Mouse (Mus musculus) layer of hippocampus, postnatal 36 days (tissue): ENCODE results near the gene 3110082I17Rik. TPM values are rescaled to one million over a fixed set of nuclear protein-coding genes. Genes with fewer than 3 reads are reported as not detected.

Source experiments
- DNase-seq, 2 experiments: peaks; one replicate each; pipeline ENCODE4 v3.0.0; 2022
- total RNA-seq, 2 experiments: library from RNA; stranded (reverse); gene quantifications; 2 replicates each; pipeline ENCODE4 v1.2.3; 2021

3110082I17Rik gene
- total RNA-seq, 2 experiments from 2014 or later, result 15.2 to 15.7 TPM

DNA sequence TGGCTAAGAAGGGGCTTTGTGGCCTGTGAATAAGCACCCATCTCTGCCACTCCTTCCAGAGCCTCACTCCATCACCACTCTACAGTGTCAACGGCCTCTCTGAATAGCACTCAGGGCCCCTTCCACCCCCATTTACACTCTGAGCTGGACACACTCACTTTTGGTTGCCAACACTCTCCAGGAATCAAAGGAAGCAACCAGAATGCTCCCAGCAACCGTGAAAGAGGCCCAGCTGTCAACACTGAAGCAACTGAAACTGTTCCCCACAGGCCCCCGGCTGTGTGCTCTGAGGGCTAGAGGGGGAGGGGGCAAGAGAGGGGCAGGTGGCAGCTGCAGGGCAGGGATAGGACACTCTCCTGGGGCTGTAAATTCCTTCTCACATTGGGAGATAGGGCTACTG lies 41.7 kb downstream of the 3110082I17Rik start:
- no peak for DNase-seq

DNA sequence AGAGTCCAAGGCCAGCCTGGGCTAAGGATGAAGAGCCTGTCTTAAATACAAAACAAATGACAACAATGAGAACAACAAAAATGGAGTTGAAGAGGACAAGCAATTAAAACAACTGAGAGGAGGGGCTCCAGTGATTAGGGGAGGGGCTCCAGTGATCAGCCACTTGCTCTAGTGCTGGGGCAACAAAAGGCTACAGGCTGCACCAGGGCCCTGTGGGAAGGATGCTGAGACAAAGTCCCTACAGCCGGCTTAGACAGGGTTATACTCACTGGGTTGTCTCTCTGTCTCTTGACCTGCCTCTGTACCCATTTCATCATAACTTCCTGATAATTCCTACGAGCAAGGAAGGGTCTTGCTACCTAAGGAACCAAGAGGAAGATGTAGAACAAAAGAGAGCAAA lies 42.2 kb downstream of the 3110082I17Rik start:
- no peak for DNase-seq

DNA sequence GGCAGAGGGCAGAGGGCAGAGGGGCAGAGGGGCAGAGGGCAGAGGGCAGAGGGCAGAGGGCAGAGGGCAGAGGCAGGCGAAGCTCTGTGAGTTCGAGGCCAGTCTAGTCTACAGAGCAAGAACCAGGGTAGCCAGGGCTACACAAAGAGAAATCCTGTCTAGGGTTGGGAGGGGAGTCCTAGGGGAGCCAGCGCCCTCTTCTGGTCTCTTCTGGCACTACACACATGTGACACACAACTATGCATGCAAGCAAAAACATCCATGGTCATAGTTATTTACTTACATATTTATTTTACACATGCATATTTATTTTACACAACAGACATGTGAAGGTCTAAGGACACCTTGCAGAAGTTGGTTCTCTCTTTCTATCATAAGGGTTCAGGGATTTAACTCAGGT lies 42.8 kb downstream of the 3110082I17Rik start:
- no peak for DNase-seq

DNA sequence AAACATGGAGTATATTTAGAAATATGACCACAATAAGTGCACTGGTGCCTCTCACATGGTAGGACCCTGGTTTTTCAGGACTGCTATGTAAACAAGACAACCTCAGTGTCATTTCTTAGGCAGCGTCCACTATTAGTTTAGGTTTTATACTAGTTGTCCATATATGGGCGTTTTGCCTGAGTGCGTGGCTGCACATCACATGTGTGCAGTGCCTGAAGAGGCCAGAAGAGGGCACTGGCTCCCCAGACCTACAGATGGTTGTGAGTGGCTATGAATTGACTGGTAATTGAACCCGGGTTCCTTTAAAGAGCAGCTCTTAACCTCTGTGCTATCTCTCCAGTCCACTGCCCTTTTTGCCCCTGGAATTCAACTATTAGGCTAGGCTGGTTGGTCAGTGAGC lies 43.4 kb downstream of the 3110082I17Rik start:
- DNase-seq, result no peak

DNA sequence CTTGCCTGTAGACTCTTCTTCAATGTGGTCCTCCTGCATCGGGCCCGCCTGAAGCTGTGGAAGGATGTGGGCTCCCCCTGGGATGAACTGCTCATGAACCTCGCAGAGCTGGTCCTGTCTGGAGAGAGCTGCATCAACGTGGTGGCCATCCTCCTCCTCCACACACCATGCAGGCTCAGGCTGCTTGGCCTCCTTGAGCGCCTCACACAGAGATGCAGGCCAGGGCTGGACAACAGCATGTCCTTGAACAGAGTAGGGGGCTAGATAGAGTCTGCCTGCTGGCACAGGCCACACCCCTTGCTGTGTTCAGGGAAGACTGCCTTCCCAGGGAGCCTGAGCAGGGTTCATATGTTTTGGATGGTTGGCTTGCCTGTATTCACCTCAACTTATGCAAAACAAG lies 45.3 kb downstream of the 3110082I17Rik start:
- DNase-seq, result no peak

GRCm38 (mm10) chr5:139413545-139413944 lies 46.8 kb downstream of the 3110082I17Rik start:
- no peak for DNase-seq

DNA sequence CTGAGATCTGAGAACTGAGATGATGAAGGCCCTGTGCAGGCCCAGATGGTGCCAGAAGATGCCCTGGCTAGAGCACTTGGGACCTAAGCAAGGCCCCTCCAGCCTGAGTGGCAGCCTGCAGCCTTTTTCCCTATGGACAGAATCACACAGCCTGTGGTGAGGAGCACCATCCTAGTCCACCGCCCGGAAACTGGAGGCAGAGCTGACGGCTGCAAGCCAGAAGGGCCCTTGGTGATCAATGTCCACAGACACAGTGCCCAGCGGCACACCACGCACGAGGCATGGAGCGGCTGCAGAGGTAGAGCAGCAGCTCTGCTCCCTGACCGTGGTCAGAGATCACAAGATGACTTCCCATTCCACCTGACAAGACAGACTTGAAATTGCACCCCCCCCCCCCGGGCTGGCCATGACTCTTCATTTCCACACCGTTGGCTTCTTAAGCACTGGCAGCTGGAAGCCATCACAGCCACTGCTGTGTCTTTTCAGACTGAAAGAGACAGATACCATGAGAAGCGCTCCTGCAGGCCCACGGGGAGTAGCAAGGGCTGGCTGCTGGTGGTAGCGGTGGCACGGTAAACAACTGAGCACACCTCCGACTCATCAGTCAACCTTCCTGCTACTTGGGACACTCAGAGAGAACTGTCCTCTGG lies 48.5 kb downstream of the 3110082I17Rik start:
- no peak for DNase-seq

- DNase-seq, result no peak
Observed at GRCm38 (mm10) chr5:139411117-139411516, 49.2 kb downstream of the 3110082I17Rik start.

GRCm38 (mm10) chr5:139410056-139410455 lies 50.3 kb downstream of the 3110082I17Rik start:
- DNase-seq, result no peak

GRCm38 (mm10) chr5:139409412-139409811 lies 50.9 kb downstream of the 3110082I17Rik start:
- DNase-seq, result no peak

GRCm38 (mm10) chr5:139408511-139408910 lies 51.8 kb downstream of the 3110082I17Rik start:
- DNase-seq, result no peak

- DNase-seq, result no peak
Observed at GRCm38 (mm10) chr5:139407121-139407885, 53.0 kb downstream of the 3110082I17Rik start.

DNA sequence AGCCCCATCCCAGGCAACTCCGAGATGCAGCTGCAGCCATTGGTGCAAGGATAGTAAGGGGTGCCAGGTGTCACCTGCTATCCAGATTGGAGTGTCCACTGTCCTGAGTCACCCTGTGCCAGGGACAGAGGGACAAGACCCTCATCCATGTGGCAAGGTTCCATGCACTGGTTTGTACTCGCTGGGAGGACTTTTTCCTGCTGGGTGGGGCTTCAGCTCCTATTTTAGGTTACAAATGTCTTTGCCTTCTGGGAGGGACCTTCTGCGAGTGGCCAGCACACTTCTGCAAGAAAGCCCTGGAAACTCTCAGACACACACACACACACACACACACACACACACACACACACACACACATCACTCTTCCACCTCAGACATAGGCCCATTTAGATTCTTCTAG lies 54.4 kb downstream of the 3110082I17Rik start:
- DNase-seq, result no peak

- no peak for DNase-seq
Observed at GRCm38 (mm10) chr5:139405478-139405877, 54.8 kb downstream of the 3110082I17Rik start.

DNA sequence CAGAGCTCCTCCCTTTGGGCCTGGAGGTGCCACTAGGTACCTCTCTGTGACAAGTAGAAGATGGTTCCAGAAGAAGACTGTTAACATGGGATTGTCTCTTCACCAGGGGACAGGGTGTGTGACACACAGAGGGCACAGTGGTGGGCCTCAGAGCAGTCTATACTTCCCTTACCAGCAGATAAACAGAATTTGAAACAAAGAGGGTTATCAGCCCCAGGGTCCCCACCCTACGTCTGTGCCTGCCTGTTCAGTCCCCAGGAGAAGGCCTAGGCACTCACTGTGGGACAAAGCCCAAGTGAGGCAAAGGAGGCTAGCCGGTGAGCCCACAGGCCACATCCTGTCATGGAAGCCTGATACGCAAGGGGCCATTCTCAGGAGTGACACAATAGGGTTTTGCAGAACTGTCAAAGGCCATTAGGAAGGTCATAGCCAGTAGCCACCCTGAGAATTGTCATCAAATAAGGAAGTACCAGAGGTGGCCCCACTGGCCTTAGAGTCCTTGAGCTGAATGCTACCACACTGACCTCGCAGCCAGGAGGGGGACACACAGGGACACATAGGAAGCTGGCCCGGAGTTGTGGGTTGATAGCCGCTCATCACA lies 55.4 kb downstream of the 3110082I17Rik start, which contains the start of gene C130050O18Rik:
C130050O18Rik (plus strand) TSS at position 480 of the 601 bp plus-strand sequence.
- no peak for DNase-seq

DNA sequence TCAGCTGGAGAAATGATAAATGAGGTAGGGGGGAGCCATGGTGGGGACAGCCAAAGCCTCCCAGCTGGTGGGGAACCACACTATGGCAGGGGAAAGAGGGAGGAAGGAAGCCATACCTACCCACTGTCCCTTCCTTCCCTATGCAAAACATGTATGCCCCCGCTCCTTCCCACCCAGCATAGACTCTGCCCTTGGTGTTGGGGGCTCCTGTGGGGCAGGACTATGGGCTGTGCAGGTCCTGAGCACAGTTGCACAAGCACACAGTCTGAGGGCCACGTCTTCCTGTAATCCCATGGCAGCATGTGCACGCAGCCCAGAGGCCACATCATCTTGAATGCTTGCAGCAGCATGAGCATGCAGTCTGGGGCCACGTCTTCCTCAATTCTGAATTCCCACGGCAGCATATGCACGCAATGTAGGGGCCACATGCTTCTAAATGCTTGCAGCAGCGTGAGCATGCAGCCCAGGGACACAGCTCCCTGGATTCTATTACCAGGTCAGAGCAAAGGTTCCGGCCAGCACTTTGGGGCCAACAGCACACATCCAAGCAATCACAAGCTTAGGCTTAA lies 56.6 kb downstream of the 3110082I17Rik start:
- no peak for DNase-seq

- no peak for DNase-seq
Observed at GRCm38 (mm10) chr5:139402106-139402505, 58.2 kb downstream of the 3110082I17Rik start.

DNA sequence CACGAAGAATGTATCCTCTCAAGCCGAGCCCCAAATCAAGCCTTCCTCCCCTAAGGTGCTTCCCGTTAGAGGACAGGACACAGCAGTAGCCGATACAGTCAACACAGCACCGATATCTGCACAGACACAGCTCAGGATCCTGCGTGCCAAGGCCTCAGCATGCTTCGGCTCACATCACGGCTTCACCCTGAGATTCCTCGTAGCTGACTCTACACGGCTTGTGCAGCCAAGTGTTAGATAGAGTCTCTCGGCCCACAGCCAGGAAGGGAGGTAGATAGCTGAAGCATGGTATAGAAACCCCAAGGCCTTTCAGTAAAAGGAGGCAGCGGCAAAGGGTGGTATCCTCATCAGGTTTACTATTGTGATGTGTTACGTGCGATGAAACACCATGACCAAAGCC lies 60.3 kb downstream of the 3110082I17Rik start:
- DNase-seq, result no peak

GRCm38 (mm10) chr5:139398786-139399185 lies 61.5 kb downstream of the 3110082I17Rik start:
- no peak for DNase-seq

GRCm38 (mm10) chr5:139397959-139398753 lies 62.2 kb downstream of the 3110082I17Rik start:
- DNase-seq, result peak; percentile 88

DNA sequence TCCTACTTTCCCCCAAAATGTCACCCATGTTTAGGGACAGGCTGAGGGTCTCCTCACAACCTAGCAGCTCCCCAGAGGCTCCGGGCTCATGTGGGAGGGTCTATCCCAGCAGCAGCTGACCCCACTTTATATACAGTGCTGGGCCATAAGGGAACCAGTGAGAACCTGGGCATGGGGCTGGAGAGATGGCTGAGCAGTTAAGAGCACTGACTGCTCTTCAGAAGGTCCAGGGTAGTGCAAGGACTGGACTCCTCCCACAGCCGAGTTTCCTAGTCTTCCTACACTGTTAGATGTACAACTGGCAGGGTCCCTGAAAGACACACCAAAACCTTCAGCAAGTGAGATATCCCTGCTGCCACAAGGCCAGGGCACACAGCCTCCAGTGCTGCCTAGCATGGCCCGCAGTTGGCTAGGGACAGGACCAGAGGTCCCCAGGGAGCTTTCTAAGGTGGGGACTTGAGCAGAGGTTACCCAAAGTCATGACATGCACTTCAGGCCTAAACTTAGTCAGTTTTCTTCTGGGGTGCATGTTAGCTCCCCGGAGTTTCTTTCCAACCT lies 62.9 kb downstream of the 3110082I17Rik start:
- DNase-seq, result no peak

GRCm38 (mm10) chr5:139395528-139395927 lies 64.8 kb downstream of the 3110082I17Rik start:
- no peak for DNase-seq
